Mouse (Mus musculus): ENCODE data around the gene Olfr178.

GRCm38 (mm10) chr16:58861479-58861878, 30.4 kb downstream of the Olfr178 start:
- no peak for TF ChIP-seq CTCF (conservative IDR thresholded peaks at IDR 0.05; ENCODE audit: low read length)
- TF ChIP-seq NANOG (IDR thresholded peaks at IDR 0.05; ENCODE audit: borderline replicate concordance, low read length) = no peak

All from E14TG2a.4 (cell line).